Mouse (Mus musculus) liver, embryonic 14.5 days (tissue): Measurements from ENCODE around the gene Pou3f1.

ENCODE experiments used
- CTCF ChIP-seq: IDR thresholded peaks from 2 replicates; pipeline ENCODE4 v1.5.1; 2016; ENCODE audit warnings: antibody characterized with exemption, low read depth, control low read depth
- EP300 ChIP-seq: IDR thresholded peaks from 2 replicates; pipeline ENCODE4 v1.6.1; 2016; ENCODE audit warnings: antibody characterized with exemption, low read depth

DNA sequence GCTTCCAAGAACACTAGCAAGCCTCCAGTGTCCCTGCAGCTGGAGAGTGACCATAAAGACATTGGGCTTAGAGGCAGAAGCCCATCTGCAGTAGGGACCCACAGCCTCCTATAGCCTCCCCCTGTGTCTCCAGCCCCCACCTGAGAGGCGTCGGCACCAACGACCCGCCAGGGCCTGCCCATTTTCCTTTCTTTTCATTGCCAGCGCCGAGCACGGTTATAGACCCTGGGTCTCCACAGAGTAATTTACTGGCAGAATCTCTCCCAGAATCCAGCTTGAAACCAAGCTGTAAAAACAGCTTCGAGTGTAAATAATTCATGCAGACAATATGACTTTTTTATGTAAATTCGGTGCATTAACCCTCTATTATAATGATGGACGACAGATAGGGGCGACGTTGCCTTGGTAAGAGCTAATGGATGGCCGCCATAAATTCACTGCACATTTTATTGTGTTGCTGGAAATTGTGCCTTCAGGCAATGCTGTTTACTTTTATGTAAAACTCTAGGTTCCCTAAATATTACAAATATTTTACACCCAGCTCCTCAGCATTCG, 41.1 kb upstream of the Pou3f1 start:
- no peak for TF ChIP-seq CTCF
- TF ChIP-seq EP300 = no peak
